Mouse (Mus musculus) embryonic facial prominence, embryonic 11.5 days (tissue): ENCODE results near the gene Olfr1188. TPM values are rescaled to one million over a fixed set of nuclear protein-coding genes. Genes with fewer than 3 reads are reported as not detected.
"Not testable (repeated sequence)": the region's sequence is repeated elsewhere in the genome, so short reads cannot be mapped to it uniquely, and the experiment has no call there.

Experiments
- ATAC-seq: fragments of 200-750 bp; cut with Nextera tagmentation; replicated peaks from 2 replicates; pipeline ENCODE4 v1.8.0; 2017; ENCODE audit warnings: low read depth; ENCODE audit not compliant: insufficient number of reproducible peaks, low FRiP score, low TSS enrichment
- DNase-seq: peaks from one replicate; pipeline ENCODE4 v3.0.0-alpha.2; 2015; ENCODE audit warnings: low spot score
- H3K27ac ChIP-seq: fragments of 300-500 bp; sonication (generic); replicated peaks from 2 replicates; pipeline ENCODE4 v1.5.1; 2014; ENCODE audit warnings: mild to moderate bottlenecking, low read depth, low read length, control low read depth
- H3K27me3 ChIP-seq: fragments of 300-500 bp; sonication (generic); 2 replicates; pipeline ENCODE4 v1.6.1; 2014; ENCODE audit warnings: mild to moderate bottlenecking, low read length, moderate library complexity, mixed read lengths; ENCODE audit not compliant: control insufficient read depth, insufficient read depth
- H3K36me3 ChIP-seq: fragments of 300-500 bp; sonication (generic); replicated peaks from 2 replicates; pipeline ENCODE4 v1.6.1; 2014; ENCODE audit warnings: low read depth, mild to moderate bottlenecking, low read length, moderate library complexity, mixed read lengths; ENCODE audit not compliant: control insufficient read depth, insufficient read depth
- H3K4me1 ChIP-seq: fragments of 300-500 bp; sonication (generic); 2 replicates; pipeline ENCODE4 v1.6.1; 2014; ENCODE audit warnings: low read length, mixed read lengths; ENCODE audit not compliant: control insufficient read depth, insufficient read depth
- H3K4me2 ChIP-seq: fragments of 300-500 bp; sonication (generic); 2 replicates; pipeline ENCODE4 v1.6.1; 2014; ENCODE audit warnings: low read depth, mild to moderate bottlenecking, control low read depth, low read length, moderate library complexity
- H3K4me3 ChIP-seq: fragments of 300-500 bp; sonication (generic); 2 replicates; pipeline ENCODE4 v1.5.1; 2014; ENCODE audit warnings: low read depth, low read length, control low read depth
- H3K9ac ChIP-seq: fragments of 300-500 bp; sonication (generic); replicated peaks from 2 replicates; pipeline ENCODE4 v1.6.1; 2014; ENCODE audit warnings: mild to moderate bottlenecking, control low read depth, low read length
- H3K9me3 ChIP-seq: fragments of 300-500 bp; sonication (generic); replicated peaks from 2 replicates; pipeline ENCODE4 v1.6.1; 2016; ENCODE audit warnings: mild to moderate bottlenecking, low read length, inconsistent platforms, mixed read lengths; ENCODE audit not compliant: control insufficient read depth
- WGBS: fragments of 180-500 bp; shearing (Covaris S2); extraction: QIAGEN DNeasy Blood & Tissue Kit; methylation state at CpG from one replicate; pipeline ENCODE4 v1.1.7; 2014; 5-methylcytosine and 5-hydroxymethylcytosine counted together
- polyA plus RNA-seq: library from polyadenylated mRNA; unstranded; fragments of >200 nt; fragmentation: Nextera tagmentation; extraction: Ambion mirVana; gene quantifications from 2 replicates; pipeline ENCODE4 v1.2.1, GENCODE M21; 2014

Gene Olfr1188
- not detected in 2 replicates for polyA plus RNA-seq

- no peaks in the 10 kb centered on the region for H3K36me3 ChIP-seq
- no peak within 1 kb of the TSS for H3K4me3 ChIP-seq
- DNase-seq (no peak), ATAC-seq (no peak)
- H3K9ac ChIP-seq, result no peak within 1 kb of the TSS
- H3K4me1 ChIP-seq, result no peaks in the 10 kb centered on the region
- H3K9me3 ChIP-seq, result no peaks in the 10 kb centered on the region
- no peak within 1 kb of the TSS for H3K27ac ChIP-seq
- H3K4me2 ChIP-seq, result no peak within 1 kb of the TSS
- 92% methylated on average over 2 of the region's 2 CpGs for WGBS
- no peaks in the 10 kb centered on the region for H3K27me3 ChIP-seq
Measured at GRCm38 (mm10) chr2:88556635-88557034, at the start of gene Olfr1188. TSS of gene Olfr1188 (plus strand) at chr2:88556935.

- no peak for DNase-seq
- Histone ChIP-seq H3K27ac (no peak within 1 kb of the TSS), H3K4me1 (no peaks in the 10 kb centered on the region), H3K36me3 (no peaks in the 10 kb centered on the region), H3K27me3 (no peaks in the 10 kb centered on the region), H3K4me3 (no peak within 1 kb of the TSS), H3K9ac (no peak within 1 kb of the TSS), H3K9me3 (no peaks in the 10 kb centered on the region), H3K4me2 (no peak within 1 kb of the TSS)
- 79% methylated on average over 2 of the region's 2 CpGs for WGBS
- ATAC-seq, result no peak
Measured at GRCm38 (mm10) chr2:88518251-88518650, 38.5 kb upstream of the Olfr1188 start, which contains the start of gene Olfr1186. TSS of gene Olfr1186 (plus strand) at chr2:88518551.

- H3K9ac ChIP-seq, result no peak overlapping the region
- no peaks in the 10 kb centered on the region for H3K27me3 ChIP-seq
- no peak overlapping the region for H3K27ac ChIP-seq
- no peak overlapping the region for H3K4me2 ChIP-seq
- 74% methylated on average over 3 of the region's 3 CpGs for WGBS
- no peak for ATAC-seq
- H3K4me1 ChIP-seq, result no peaks in the 10 kb centered on the region
- no peak overlapping the region for H3K4me3 ChIP-seq
- H3K36me3 ChIP-seq, result no peaks in the 10 kb centered on the region
- no peak for DNase-seq
- no peaks in the 10 kb centered on the region for H3K9me3 ChIP-seq
Measured at GRCm38 (mm10) chr2:88525720-88526119, 31.0 kb upstream of the Olfr1188 start.

- ATAC-seq, H3K27me3 ChIP-seq, H3K4me2 ChIP-seq, H3K4me1 ChIP-seq, DNase-seq, H3K9me3 ChIP-seq, H3K9ac ChIP-seq, H3K27ac ChIP-seq, H3K4me3 ChIP-seq, H3K36me3 ChIP-seq: not testable (repeated sequence)
- WGBS, result 94% methylated on average over 12 of the region's 12 CpGs
Measured at GRCm38 (mm10) chr2:88572696-88573095, 16.0 kb downstream of the Olfr1188 start.

GRCm38 (mm10) chr2:88586154-88586553, 29.4 kb downstream of the Olfr1188 start, which contains the start of gene Olfr1189:
TSS of gene Olfr1189 (plus strand) at chr2:88586454.
- Histone ChIP-seq H3K27ac (no peak within 1 kb of the TSS), H3K4me1 (no peaks in the 10 kb centered on the region), H3K9ac (no peak within 1 kb of the TSS), H3K27me3 (no peaks in the 10 kb centered on the region), H3K36me3 (no peaks in the 10 kb centered on the region), H3K9me3 (no peaks in the 10 kb centered on the region), H3K4me2 (no peak within 1 kb of the TSS), H3K4me3 (no peak within 1 kb of the TSS)
- DNase-seq (no peak), ATAC-seq (no peak)

Other genes with a start within 250 kb of the Olfr1188 start
- gene Olfr1174-ps, start 241.8 kb upstream of the Olfr1188 start, polyA plus RNA-seq, result not detected in 2 replicates
- not detected in 2 replicates for gene Olfr1175-ps, start 229.7 kb upstream of the Olfr1188 start, polyA plus RNA-seq
- gene Olfr1176, start 220.2 kb upstream of the Olfr1188 start, polyA plus RNA-seq, result not detected in 2 replicates
- not detected in 2 replicates for gene Olfr1177-ps, start 210.4 kb upstream of the Olfr1188 start, polyA plus RNA-seq
- gene Olfr1178, start 169.9 kb upstream of the Olfr1188 start, polyA plus RNA-seq, result not detected in 2 replicates
- not detected in 2 replicates for gene Olfr1179, start 150.5 kb upstream of the Olfr1188 start, polyA plus RNA-seq
- gene Olfr1180, start 137.8 kb upstream of the Olfr1188 start, polyA plus RNA-seq, result not detected in 2 replicates
- not detected in 2 replicates for gene Olfr1181, start 130.8 kb upstream of the Olfr1188 start, polyA plus RNA-seq
- not detected in 2 replicates for gene Gm13757, start 107.8 kb upstream of the Olfr1188 start, polyA plus RNA-seq
- gene Olfr1183, start 102.1 kb upstream of the Olfr1188 start, polyA plus RNA-seq, result not detected in 2 replicates
- gene Olfr1184, start 73.3 kb upstream of the Olfr1188 start, polyA plus RNA-seq, result not detected in 2 replicates
- not detected in 2 replicates for gene Olfr1185-ps1, start 63.6 kb upstream of the Olfr1188 start, polyA plus RNA-seq
- not detected in 2 replicates for gene Olfr1186, start 38.4 kb upstream of the Olfr1188 start, polyA plus RNA-seq
- not detected in 2 replicates for gene Olfr1189, start 29.5 kb downstream of the Olfr1188 start, polyA plus RNA-seq
- gene Olfr1191-ps1, start 83.6 kb downstream of the Olfr1188 start, polyA plus RNA-seq, result not detected in 2 replicates
- gene Olfr1192-ps1, start 91.6 kb downstream of the Olfr1188 start, polyA plus RNA-seq, result not detected in 2 replicates
- gene Olfr1193, start 118.7 kb downstream of the Olfr1188 start, polyA plus RNA-seq, result not detected in 2 replicates
- gene Olfr1195, start 132.3 kb downstream of the Olfr1188 start, polyA plus RNA-seq, result not detected in 2 replicates
- gene Olfr1196, start 147.7 kb downstream of the Olfr1188 start, polyA plus RNA-seq, result not detected in 2 replicates
- gene Olfr1197, start 175.4 kb downstream of the Olfr1188 start, polyA plus RNA-seq, result not detected in 2 replicates
- not detected in 2 replicates for gene Olfr1198, start 194.4 kb downstream of the Olfr1188 start, polyA plus RNA-seq
- not detected in 2 replicates for gene Olfr1199, start 203.5 kb downstream of the Olfr1188 start, polyA plus RNA-seq
- not detected in 2 replicates for gene Olfr1200, start 213.6 kb downstream of the Olfr1188 start, polyA plus RNA-seq
- not detected in 2 replicates for gene Olfr1201, start 236.1 kb downstream of the Olfr1188 start, polyA plus RNA-seq